Mouse (Mus musculus) lung, embryonic 14.5 days (tissue): ENCODE measurements around the gene Magea4. TPM values are rescaled to one million over a fixed set of nuclear protein-coding genes. Genes with fewer than 3 reads are reported as not detected.

ENCODE experiments used
- ATAC-seq: fragments of 200-750 bp; cut with Nextera tagmentation; 2 replicates; pipeline ENCODE4 v1.8.0; 2017; ENCODE audit warnings: mild to moderate bottlenecking, moderate TSS enrichment, moderate library complexity; ENCODE audit not compliant: insufficient read depth
- DNase-seq: peaks from one replicate; pipeline ENCODE4 v3.0.0-alpha.2; 2015
- H3K27ac ChIP-seq: fragments of 300-500 bp; sonication (generic); 2 replicates; pipeline ENCODE4 v1.5.1; 2014; ENCODE audit warnings: low read depth, mild to moderate bottlenecking, moderate library complexity
- H3K27me3 ChIP-seq: fragments of 300-500 bp; sonication (generic); 2 replicates; pipeline ENCODE4 v1.6.1; 2014; ENCODE audit warnings: low read length, control low read depth; ENCODE audit not compliant: insufficient read depth
- H3K36me3 ChIP-seq: fragments of 300-500 bp; sonication (generic); 2 replicates; pipeline ENCODE4 v1.6.1; 2014; ENCODE audit warnings: control low read depth; ENCODE audit not compliant: insufficient read depth
- H3K4me1 ChIP-seq: fragments of 300-500 bp; sonication (generic); 2 replicates; pipeline ENCODE4 v1.6.1; 2014; ENCODE audit warnings: antibody characterized with exemption, control low read depth; ENCODE audit not compliant: insufficient read depth
- H3K4me2 ChIP-seq: fragments of 300-500 bp; sonication (generic); 2 replicates; pipeline ENCODE4 v1.6.1; 2014; ENCODE audit warnings: mild to moderate bottlenecking
- H3K4me3 ChIP-seq: fragments of 300-500 bp; sonication (generic); 2 replicates; pipeline ENCODE4 v1.5.1; 2014; ENCODE audit warnings: low read depth, low read length
- H3K9ac ChIP-seq: fragments of 300-500 bp; sonication (generic); 2 replicates; pipeline ENCODE4 v1.6.1; 2014
- H3K9me3 ChIP-seq: fragments of 300-500 bp; sonication (generic); 2 replicates; pipeline ENCODE4 v1.6.1; 2016; ENCODE audit warnings: low read depth, low read length, control low read depth
- CTCF ChIP-seq: IDR thresholded peaks from 2 replicates; pipeline ENCODE4 v1.5.1; 2016; ENCODE audit warnings: antibody characterized with exemption, low read depth
- WGBS: fragments of 180-500 bp; shearing (Covaris S2); extraction: QIAGEN DNeasy Blood & Tissue Kit; methylation state at CpG from one replicate; pipeline ENCODE4 v1.1.7; 2014; 5-methylcytosine and 5-hydroxymethylcytosine counted together
- microRNA counts: library from miRNA; unstranded; fragments of <30 nt; microRNA quantifications from one replicate; lab custom pipeline; 2016
- microRNA-seq: library from miRNA; unstranded; fragments of <30 nt; microRNA quantifications from one replicate; pipeline ENCODE4, GENCODE M21; 2016; ENCODE audit warnings: borderline number of aligned reads
- polyA plus RNA-seq: library from polyadenylated mRNA; unstranded; fragments of >200 nt; fragmentation: Nextera tagmentation; extraction: Ambion mirVana; gene quantifications from 2 replicates; pipeline ENCODE4 v1.2.1, GENCODE M21; 2014

The Magea4 gene
- not detected in 2 replicates for polyA plus RNA-seq

DNA sequence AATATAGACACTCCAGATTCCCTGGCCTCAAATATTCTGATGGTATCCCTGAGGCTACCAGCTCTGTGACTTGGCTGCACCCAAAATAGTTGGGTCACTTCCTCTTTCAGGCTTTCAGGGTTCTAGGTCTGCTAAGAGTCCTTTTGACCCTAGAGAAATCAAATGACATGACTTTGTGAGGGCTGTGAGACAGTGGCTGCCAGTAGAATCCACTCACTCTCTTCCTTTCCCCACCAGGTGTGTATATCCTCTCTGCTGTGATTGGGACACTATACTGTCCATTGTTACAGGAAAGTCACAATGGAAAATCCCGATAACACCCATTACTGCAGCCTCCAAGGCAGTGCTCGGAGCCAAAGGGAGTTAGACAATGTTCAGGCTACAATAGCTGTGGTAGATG, at the start of gene Magea4:
Gene Magea4 (plus strand): TSS at position 301 of the 400 bp plus-strand sequence.
- no peak for TF ChIP-seq CTCF
- Histone ChIP-seq H3K36me3 (no peaks in the 10 kb centered on the region), H3K4me1 (no peaks in the 10 kb centered on the region), H3K4me3 (no peak within 1 kb of the TSS), H3K9me3 (no peaks in the 10 kb centered on the region), H3K4me2 (no peak within 1 kb of the TSS), H3K27me3 (no peaks in the 10 kb centered on the region), H3K9ac (no peak within 1 kb of the TSS), H3K27ac (no peak within 1 kb of the TSS)
- WGBS = 79% methylated on average over 2 of the region's 2 CpGs
- DNase-seq (no peak), ATAC-seq (no peak)

DNA sequence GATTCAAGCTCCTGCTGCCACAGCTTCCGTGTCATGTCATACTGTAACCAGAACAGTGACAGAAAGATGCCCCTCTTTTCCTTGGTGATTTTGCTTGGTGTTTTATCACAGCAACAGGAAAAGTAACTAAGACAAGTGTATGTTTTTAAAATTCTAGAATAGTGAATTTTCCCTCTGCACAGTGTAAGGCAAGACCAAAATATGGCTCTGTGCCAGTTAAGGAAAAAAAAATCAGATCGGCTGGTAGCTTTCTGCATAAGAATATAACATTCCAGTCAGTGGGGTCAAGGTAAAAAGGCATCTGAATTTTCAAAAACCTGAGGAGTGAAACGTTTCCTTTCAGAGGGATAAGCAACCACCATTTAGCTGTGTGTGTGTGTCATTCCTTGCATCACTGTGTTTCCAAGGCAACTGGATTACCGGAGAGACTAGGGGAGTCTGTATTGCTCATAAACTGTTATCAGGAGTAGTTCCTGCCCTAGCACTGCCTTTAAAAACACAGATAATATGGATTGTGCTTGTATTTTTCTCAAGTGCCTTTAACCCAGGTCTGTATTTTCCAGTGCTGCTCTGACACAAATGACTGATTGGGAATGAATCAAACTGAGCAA, 18.8 kb upstream of the Magea4 start:
- WGBS = 32% methylated on average over 4 of the region's 4 CpGs
- no peak for ATAC-seq

DNA sequence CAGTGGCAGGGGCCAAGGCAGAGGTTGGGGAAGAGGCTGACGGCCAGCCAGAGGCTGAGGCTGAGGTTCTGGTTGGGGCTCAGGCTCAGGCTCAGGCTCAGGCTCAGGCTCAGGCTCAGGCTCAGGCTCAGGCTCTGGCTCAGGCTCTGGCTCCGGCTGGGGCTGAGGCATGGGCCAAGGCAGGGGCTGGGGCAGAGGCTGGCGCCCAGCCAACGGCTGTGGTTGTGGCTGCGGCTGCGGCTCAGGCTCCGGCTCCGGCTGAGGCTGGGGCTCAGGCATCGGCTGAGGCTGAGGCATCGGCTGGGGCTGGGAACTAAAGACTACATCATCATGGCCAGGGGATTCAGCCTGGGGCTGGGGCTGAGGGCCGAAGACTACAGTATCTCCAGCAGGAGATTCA, 48.8 kb downstream of the Magea4 start:
- no peak for TF ChIP-seq CTCF
- DNase-seq = peak; percentile 1
- Histone ChIP-seq H3K36me3 (no peaks in the 10 kb centered on the region), H3K4me2 (no peak overlapping the region), H3K9me3 (no peaks in the 10 kb centered on the region), H3K9ac (no peak overlapping the region), H3K4me3 (no peak overlapping the region), H3K27me3 (no peaks in the 10 kb centered on the region), H3K4me1 (no peaks in the 10 kb centered on the region), H3K27ac (no peak overlapping the region)
- WGBS = 91% methylated on average over 8 of the region's 11 CpGs
- ATAC-seq = no peak

More for the DNA sequence above, 18.8 kb upstream of the Magea4 start:
- no peak overlapping the region for H3K4me3 ChIP-seq
- no peak for TF ChIP-seq CTCF
- H3K4me1 ChIP-seq = no peaks in the 10 kb centered on the region
- DNase-seq = peak; percentile 4
- no peak overlapping the region for H3K27ac ChIP-seq
- H3K36me3 ChIP-seq = no peaks in the 10 kb centered on the region
- no peaks in the 10 kb centered on the region for H3K9me3 ChIP-seq
- H3K9ac ChIP-seq = no peak overlapping the region
- H3K27me3 ChIP-seq = no peaks in the 10 kb centered on the region
- H3K4me2 ChIP-seq = no peak overlapping the region

MicroRNA genes within 50 kb of the gene (microRNA counts, 519-probe panel; counts per million panel counts)
- microRNA mmu-miR-224 (lab: Ali Mortazavi, UCI) = 2,140 counts per million, percentile 28 among the panel's probes with 10 or more counts
- 30.5 counts per million for microRNA mmu-miR-452 (lab: Ali Mortazavi, UCI)

Small RNA genes within 50 kb of the gene (microRNA-seq; reads per million reads assigned to microRNA genes)
- 375 reads per million, percentile 63 among the genes with 10 or more reads in this experiment for gene Mir224
- 36.4 reads per million, percentile 38 among the genes with 10 or more reads in this experiment for gene Mir452

Other genes starting within 250 kb of the Magea4 start
- gene Fate1, start 249.0 kb upstream of the Magea4 start, polyA plus RNA-seq = 0.38 TPM in 1 of 2 replicates, not detected in the other
- gene Cnga2, start 230.2 kb upstream of the Magea4 start, polyA plus RNA-seq = 0.12 and 0.34 TPM in 2 replicates
- 2.3 TPM in 2 replicates for gene Gabre, start 52.8 kb downstream of the Magea4 start, polyA plus RNA-seq
- gene Magea10, start 164.8 kb downstream of the Magea4 start, polyA plus RNA-seq = not detected in 2 replicates